Mouse (Mus musculus) right cerebral cortex, postnatal 4 days (tissue): Measurements from ENCODE around the gene Gm17622.

ENCODE experiments used
- DNase-seq: peaks from one replicate; pipeline ENCODE4 v3.0.0-alpha.2; 2022

The Gm17622 gene

GRCm38 (mm10) chr13:96490433-96490832 is at the start of gene Gm17622:
Gene Gm17622, plus strand, starts transcription at chr13:96490733.
- no peak for DNase-seq

GRCm38 (mm10) chr13:96450205-96450856 is 40.2 kb upstream of the Gm17622 start:
- DNase-seq = no peak

GRCm38 (mm10) chr13:96450869-96451268 is 39.7 kb upstream of the Gm17622 start:
- no peak for DNase-seq

- no peak for DNase-seq
These were observed 39.0 kb upstream of the Gm17622 start for GRCm38 (mm10) chr13:96451386-96452140.

GRCm38 (mm10) chr13:96452621-96453020 is 37.9 kb upstream of the Gm17622 start:
- no peak for DNase-seq

- DNase-seq = peak; percentile 13
These were observed 36.2 kb upstream of the Gm17622 start for GRCm38 (mm10) chr13:96454288-96454687.

- DNase-seq = no peak
These were observed 33.0 kb upstream of the Gm17622 start for GRCm38 (mm10) chr13:96457566-96457965.

- no peak for DNase-seq
These were observed 32.5 kb upstream of the Gm17622 start for GRCm38 (mm10) chr13:96458018-96458417.

GRCm38 (mm10) chr13:96458606-96459005 is 31.9 kb upstream of the Gm17622 start:
- no peak for DNase-seq

GRCm38 (mm10) chr13:96462644-96463043 is 27.9 kb upstream of the Gm17622 start:
- no peak for DNase-seq

GRCm38 (mm10) chr13:96465315-96465714 is 25.2 kb upstream of the Gm17622 start:
- DNase-seq = no peak

- DNase-seq = no peak
These were observed 21.9 kb upstream of the Gm17622 start for GRCm38 (mm10) chr13:96468678-96469077.

- DNase-seq = no peak
These were observed 20.0 kb upstream of the Gm17622 start for GRCm38 (mm10) chr13:96470556-96470955.

- DNase-seq = no peak
These were observed 19.6 kb upstream of the Gm17622 start, which contains the start of gene Ankdd1b for GRCm38 (mm10) chr13:96470957-96471356. Gene Ankdd1b, minus strand, starts transcription at chr13:96471198.

- no peak for DNase-seq
These were observed 13.3 kb upstream of the Gm17622 start for GRCm38 (mm10) chr13:96477226-96477625.

- no peak for DNase-seq
These were observed 11.5 kb upstream of the Gm17622 start for GRCm38 (mm10) chr13:96478991-96479390.

GRCm38 (mm10) chr13:96487230-96487629 is 3.3 kb upstream of the Gm17622 start:
- DNase-seq = no peak

GRCm38 (mm10) chr13:96487968-96488367 is 2.6 kb upstream of the Gm17622 start:
- no peak for DNase-seq

- DNase-seq = no peak
These were observed 6.1 kb downstream of the Gm17622 start for GRCm38 (mm10) chr13:96496630-96497029.

GRCm38 (mm10) chr13:96499891-96500290 is 9.4 kb downstream of the Gm17622 start:
- no peak for DNase-seq

- DNase-seq = no peak
These were observed 15.1 kb downstream of the Gm17622 start for GRCm38 (mm10) chr13:96505661-96506060.

- no peak for DNase-seq
These were observed 15.8 kb downstream of the Gm17622 start for GRCm38 (mm10) chr13:96506313-96506712.

GRCm38 (mm10) chr13:96507541-96507940 is 17.0 kb downstream of the Gm17622 start:
- no peak for DNase-seq

- no peak for DNase-seq
These were observed 20.1 kb downstream of the Gm17622 start for GRCm38 (mm10) chr13:96510635-96511034.
